Mouse (Mus musculus) R1 (cell line): ENCODE results near the gene Msi2.
A peak's percentile ranks its signal among the peaks of the same experiment; 100 is the strongest.

Experiments
- DNase-seq: peaks from one replicate; pipeline ENCODE4 v3.0.0-alpha.2; 2018; ENCODE audit warnings: low read depth, low spot score

The Msi2 gene

GRCm38 (mm10) chr11:88564363-88564762 lies 153.9 kb downstream of the Msi2 start:
- no peak for DNase-seq

GRCm38 (mm10) chr11:88561191-88561590 lies 157.1 kb downstream of the Msi2 start:
- DNase-seq = peak; percentile 76

GRCm38 (mm10) chr11:88560634-88561033 lies 157.7 kb downstream of the Msi2 start:
- peak; percentile 55 for DNase-seq

GRCm38 (mm10) chr11:88559365-88559970 lies 158.8 kb downstream of the Msi2 start:
- no peak for DNase-seq

GRCm38 (mm10) chr11:88558731-88559130 lies 159.6 kb downstream of the Msi2 start:
- DNase-seq = no peak

GRCm38 (mm10) chr11:88557828-88558580 lies 160.3 kb downstream of the Msi2 start:
- no peak for DNase-seq

GRCm38 (mm10) chr11:88557116-88557768 lies 161.1 kb downstream of the Msi2 start:
- DNase-seq = peak; percentile 66

GRCm38 (mm10) chr11:88555902-88556549 lies 162.3 kb downstream of the Msi2 start:
- peak; percentile 64 for DNase-seq

- DNase-seq = no peak
Observed at GRCm38 (mm10) chr11:88555232-88555818, 163.0 kb downstream of the Msi2 start.

GRCm38 (mm10) chr11:88553521-88554310 lies 164.6 kb downstream of the Msi2 start:
- DNase-seq = no peak

- DNase-seq = peak; percentile 62
Observed at GRCm38 (mm10) chr11:88552987-88553386, 165.3 kb downstream of the Msi2 start.

GRCm38 (mm10) chr11:88552385-88552784 lies 165.9 kb downstream of the Msi2 start:
- DNase-seq = no peak

- DNase-seq = no peak
Observed at GRCm38 (mm10) chr11:88551034-88551433, 167.3 kb downstream of the Msi2 start.

- peak; percentile 49 for DNase-seq
Observed at GRCm38 (mm10) chr11:88550083-88550907, 168.0 kb downstream of the Msi2 start.

GRCm38 (mm10) chr11:88549529-88549900 lies 168.8 kb downstream of the Msi2 start:
- peak; percentile 59 for DNase-seq

GRCm38 (mm10) chr11:88548832-88549528 lies 169.3 kb downstream of the Msi2 start:
- DNase-seq = peak; percentile 80

- DNase-seq = no peak
Observed at GRCm38 (mm10) chr11:88548423-88548822, 169.9 kb downstream of the Msi2 start.

- DNase-seq = peak; percentile 50
Observed at GRCm38 (mm10) chr11:88543771-88544170, 174.5 kb downstream of the Msi2 start.

GRCm38 (mm10) chr11:88542817-88543216 lies 175.5 kb downstream of the Msi2 start:
- DNase-seq = no peak
